In genomic region chr17:52600882-52601371, GRCm38 (mm10) we compare ENCODE assay signal across 9 mouse cellular contexts. TPM values are rescaled to one million over a fixed set of nuclear protein-coding genes. Genes with fewer than 3 reads are reported as not detected.
DNase-seq lines count a peak whose midpoint lies in the region; ATAC-seq and TF ChIP-seq lines count a peak whose summit lies in the region.
"Had no signal": no experiment of that assay in that cellular context is flagged by ENCODE, and none has a peak within 500 bp of the region (broad histone marks: within the 10 kb centered on the region; RNA-seq: fewer than 3 reads in every experiment).

No protein-coding gene starts in this region.

- under 1% methylated on average over 22 of the region's 22 CpGs for WGBS in forebrain, postnatal 0 days
- WGBS in hindbrain, embryonic 14.5 days, result 1% methylated on average over 20 of the region's 22 CpGs
- WGBS in lung, embryonic 15.5 days, result 0% methylated on average over 22 of the region's 22 CpGs

- H3K9ac ChIP-seq in ES-E14 (ENCODE audit: insufficient read depth, low read depth, low read length, poor library complexity, severe bottlenecking), result peak overlapping the region; percentile 57
- peak overlapping the region; percentile 92 for H3K9ac ChIP-seq in forebrain, postnatal 0 days
- peak overlapping the region; percentile 98 for H3K9ac ChIP-seq in hindbrain, embryonic 14.5 days
- H3K9ac ChIP-seq in lung, embryonic 15.5 days, result peak overlapping the region; percentile 31; the same call in 1 of the 2 replicates

- in situ Hi-C loops in ES-E14 (cut with MboI; ENCODE audit: low sequenced_read_pairs in 2 of 2, unreplicated experiment in 2 of 2), result no loop called here

- TF ChIP-seq CTCF in brain, embryonic 14.5 days (IDR thresholded peaks at IDR 0.05; ENCODE audit: borderline replicate concordance, extremely low read depth, insufficient read depth, insufficient read length), result no peak
- no peak for TF ChIP-seq CTCF in forebrain, postnatal 0 days (IDR thresholded peaks at IDR 0.05; ENCODE audit: low read depth)

- H3K27ac ChIP-seq in ES-E14 (ENCODE audit: insufficient read depth, low read depth, low read length, poor library complexity, severe bottlenecking), result peak overlapping the region; percentile 41
- peak overlapping the region; percentile 83 for H3K27ac ChIP-seq in forebrain, postnatal 0 days (ENCODE audit: low read depth, low read length)
- H3K27ac ChIP-seq in hindbrain, embryonic 14.5 days, result peak overlapping the region; percentile 97
- no peak overlapping the region for H3K27ac ChIP-seq in lung, embryonic 15.5 days

- DNase-seq in ES-E14 (ENCODE audit: low read depth, low spot score) (peak; percentile 84), MN1 (ENCODE audit: low spot score) (no peak)
- DNase-seq in brain, embryonic 14.5 days (ENCODE audit: low read depth), result peak; percentile 96
- peak; percentile 93 for DNase-seq in forebrain, postnatal 0 days
- DNase-seq in hindbrain, embryonic 14.5 days (ENCODE audit: low spot score), result peak; percentile 86
- DNase-seq in layer of hippocampus, postnatal 14 days (ENCODE audit: low spot score in 2 of 2), result peak; percentile 70 to 73
- DNase-seq in retina, embryonic 14.5 days (ENCODE audit: low spot score), result peak; percentile 89

- no peaks in the 10 kb centered on the region for H3K27me3 ChIP-seq in forebrain, postnatal 0 days (ENCODE audit: insufficient read depth, low read length)
- H3K27me3 ChIP-seq in hindbrain, embryonic 14.5 days (ENCODE audit: control insufficient read depth, insufficient read depth, low read length), result no peaks in the 10 kb centered on the region
- H3K27me3 ChIP-seq in lung, embryonic 15.5 days, result peaks cover 27% of the 10 kb centered on the region

- H3K4me3 ChIP-seq in ES-E14 (ENCODE audit: insufficient read depth in 1 of 2, low read depth in 1 of 2, low read length in 2 of 2, poor library complexity in 1 of 2, severe bottlenecking in 1 of 2), result peak overlapping the region; percentile 65 to 92
- peak overlapping the region; percentile 67 for H3K4me3 ChIP-seq in forebrain, postnatal 0 days (ENCODE audit: low read depth, low read length)
- peak overlapping the region; percentile 78 for H3K4me3 ChIP-seq in hindbrain, embryonic 14.5 days (replicated peaks; ENCODE audit: low read length)
- H3K4me3 ChIP-seq in lung, embryonic 15.5 days, result peak overlapping the region; percentile 47
- H3K4me3 ChIP-seq: erythroblast, embryonic 14.5 days had no signal

- no peaks in the 10 kb centered on the region for H3K36me3 ChIP-seq in ES-E14 (ENCODE audit: control insufficient read depth, insufficient read depth, low read length, poor library complexity, severe bottlenecking)
- H3K36me3 ChIP-seq in forebrain, postnatal 0 days (ENCODE audit: insufficient read depth), result no peaks in the 10 kb centered on the region
- H3K36me3 ChIP-seq in hindbrain, embryonic 14.5 days (replicated peaks; ENCODE audit: control insufficient read depth, insufficient read depth), result no peaks in the 10 kb centered on the region
- no peaks in the 10 kb centered on the region for H3K36me3 ChIP-seq in lung, embryonic 15.5 days

- TF ChIP-seq POLR2A in brain, embryonic 14.5 days (IDR thresholded peaks at IDR 0.05; ENCODE audit: borderline replicate concordance, extremely low read depth, insufficient read depth, insufficient read length, poor library complexity, severe bottlenecking), result peak; percentile 80; the same call in 1 of the 2 replicates

- no peaks in the 10 kb centered on the region for H3K4me1 ChIP-seq in ES-E14 (ENCODE audit: control insufficient read depth in 2 of 2, insufficient read depth in 2 of 2, low read length in 2 of 2, poor library complexity in 1 of 2)
- H3K4me1 ChIP-seq in forebrain, postnatal 0 days (ENCODE audit: insufficient read depth), result no peaks in the 10 kb centered on the region
- H3K4me1 ChIP-seq in hindbrain, embryonic 14.5 days (replicated peaks; ENCODE audit: control insufficient read depth, insufficient read depth, low read length), result peaks cover 15% of the 10 kb centered on the region
- no peaks in the 10 kb centered on the region for H3K4me1 ChIP-seq in lung, embryonic 15.5 days

- H3K4me2 ChIP-seq in forebrain, postnatal 0 days (ENCODE audit: low read depth), result peak overlapping the region; percentile 93
- peak overlapping the region; percentile 96 for H3K4me2 ChIP-seq in hindbrain, embryonic 14.5 days (replicated peaks)
- H3K4me2 ChIP-seq in lung, embryonic 15.5 days, result peak overlapping the region; percentile 73

- H3K9me3 ChIP-seq in ES-E14 (ENCODE audit: control insufficient read depth, insufficient read depth, low read depth, low read length), result no peaks in the 10 kb centered on the region
- H3K9me3 ChIP-seq in forebrain, postnatal 0 days (ENCODE audit: low read length), result no peaks in the 10 kb centered on the region
- no peaks in the 10 kb centered on the region for H3K9me3 ChIP-seq in hindbrain, embryonic 14.5 days (ENCODE audit: control insufficient read depth, low read length)
- no peaks in the 10 kb centered on the region for H3K9me3 ChIP-seq in lung, embryonic 15.5 days

- ATAC-seq in forebrain, postnatal 0 days, result peak; percentile 96
- peak; percentile 96 for ATAC-seq in hindbrain, embryonic 14.5 days (ENCODE audit: low FRiP score)
- ATAC-seq in lung, embryonic 15.5 days (ENCODE audit: borderline replicate concordance, extremely low read depth, low FRiP score, low TSS enrichment), result peak; percentile 85

TF ChIP-seq in ES-E14, 5 proteins besides CTCF, POLR2A, EP300 and RAD21:
- TF ChIP-seq ZC3H11A (IDR thresholded peaks at IDR 0.05; ENCODE audit: borderline replicate concordance, low read depth, low read length) (no peak), ZNF384 (IDR thresholded peaks at IDR 0.05; ENCODE audit: low read depth, low read length) (no peak), HCFC1 (IDR thresholded peaks at IDR 0.05; ENCODE audit: borderline replicate concordance, insufficient read depth, low read length) (no peak), CHD2 (IDR thresholded peaks at IDR 0.05; ENCODE audit: low read depth, low read length) (no peak), MAFK (IDR thresholded peaks at IDR 0.05; ENCODE audit: insufficient read depth, low read depth, low read length) (no peak)

RNA-seq across cellular contexts. Expression of gene Kcnh8, which starts 1.6 kb away (rescaled TPM):
- total RNA-seq in ES-E14 (2012; rRNA removed), result 0.18 and 0.53 TPM in 2 replicates
- 5.7 and 6.6 TPM in 2 replicates for polyA plus RNA-seq in brain, embryonic 14.5 days (2012; rRNA removed)
- 4.9 and 6.0 TPM in 2 replicates for total RNA-seq in forebrain, postnatal 0 days (2014; rRNA removed)
- 1.2 and 2.0 TPM in 2 replicates for polyA plus RNA-seq in forebrain, postnatal 0 days (2015; fragmentation: Nextera tagmentation; extraction: Ambion mirVana)
- polyA plus RNA-seq in hindbrain, embryonic 14.5 days (2014; fragmentation: Nextera tagmentation; extraction: Ambion mirVana), result 5.3 and 5.6 TPM in 2 replicates
- total RNA-seq in layer of hippocampus, postnatal 14 days (2021), result 1 to 10 TPM in 1 of 2 experiments, under 1 TPM in 1; 0.78 to 1.1 TPM
- 0.16 and 0.26 TPM in 2 replicates for polyA plus RNA-seq in lung, embryonic 15.5 days (2015; fragmentation: Nextera tagmentation; extraction: Ambion mirVana)
- polyA plus RNA-seq: erythroblast, embryonic 14.5 days had no signal

Comparison
In these comparisons a context has a peak if more than half of its experiments do, and no peak if none do; other contexts are left out.
1. H3K9ac ChIP-seq: peak in every context shown above with its lines; median percentile 98 in hindbrain, embryonic 14.5 days; 92 in forebrain, postnatal 0 days; 57 in ES-E14; 31 in lung, embryonic 15.5 days.